Mouse (Mus musculus) urinary bladder, postnatal 10 days (tissue): ENCODE results near the gene Efcab11.
"Not testable (repeated sequence)": the region's sequence is repeated elsewhere in the genome, so short reads cannot be mapped to it uniquely, and the experiment has no call there.

Experiments used
- DNase-seq: peaks from one replicate; pipeline ENCODE4 v3.0.0; 2022; ENCODE audit warnings: low spot score

The Efcab11 gene

DNA sequence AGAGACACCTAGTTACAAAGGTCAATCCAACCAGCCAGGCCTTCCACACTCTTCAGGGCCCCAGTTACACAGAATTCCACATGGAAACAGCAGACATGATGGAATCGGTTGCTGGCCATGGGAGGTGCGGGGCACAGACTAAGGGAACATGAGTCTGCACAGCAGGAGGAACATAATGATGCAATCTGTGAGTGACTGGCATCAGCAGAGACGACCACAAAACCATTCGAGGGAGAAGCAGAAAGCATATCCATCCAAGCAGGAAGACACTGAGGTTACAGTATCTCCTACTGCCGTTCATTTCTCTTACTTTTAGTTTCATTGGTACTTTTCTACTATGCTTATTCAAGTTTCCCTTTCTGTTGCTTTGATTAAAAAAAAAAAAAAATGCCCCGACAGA lies 9.6 kb downstream of the Efcab11 start:
- DNase-seq = no peak

GRCm38 (mm10) chr12:99873443-99873842 lies 10.8 kb downstream of the Efcab11 start:
- DNase-seq = no peak

DNA sequence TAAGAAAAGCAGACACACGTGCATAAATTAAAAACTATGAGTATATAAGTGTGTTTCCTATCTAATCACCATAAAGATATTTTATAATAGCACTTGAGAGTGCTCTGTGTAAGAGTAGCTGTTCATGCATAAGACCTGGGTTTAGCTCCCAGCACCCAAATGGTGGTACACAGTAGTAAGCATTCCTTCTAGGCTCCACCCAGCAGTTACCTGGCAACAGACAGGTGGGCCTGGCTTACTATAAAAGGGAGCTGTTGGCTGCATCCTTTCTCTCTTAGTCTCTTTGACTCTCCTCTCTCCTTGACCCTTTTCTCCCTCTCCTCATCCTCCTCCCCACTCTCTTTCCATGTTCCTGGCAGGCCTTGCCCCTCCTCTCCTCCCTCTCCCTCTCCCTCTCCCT lies 15.4 kb downstream of the Efcab11 start:
- DNase-seq = no peak

DNA sequence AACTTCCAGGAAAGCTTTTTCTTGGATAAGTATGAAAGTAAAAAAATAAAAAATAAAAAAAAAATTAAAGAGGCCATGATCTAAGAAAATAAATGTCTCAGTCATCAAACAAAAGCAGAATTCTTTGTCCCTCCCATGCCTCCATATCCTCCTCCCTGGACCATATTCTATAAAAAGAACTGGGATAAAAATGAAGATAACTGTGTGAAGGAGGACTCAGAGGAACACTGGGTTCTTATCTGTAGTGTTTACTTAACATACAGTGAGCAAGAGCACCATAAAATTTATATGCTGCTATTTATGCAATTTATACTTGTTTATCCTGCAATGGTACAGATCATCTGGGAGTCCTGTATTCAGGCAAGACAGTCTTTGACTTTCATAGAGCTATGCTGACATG lies 19.6 kb downstream of the Efcab11 start:
- no peak for DNase-seq

DNA sequence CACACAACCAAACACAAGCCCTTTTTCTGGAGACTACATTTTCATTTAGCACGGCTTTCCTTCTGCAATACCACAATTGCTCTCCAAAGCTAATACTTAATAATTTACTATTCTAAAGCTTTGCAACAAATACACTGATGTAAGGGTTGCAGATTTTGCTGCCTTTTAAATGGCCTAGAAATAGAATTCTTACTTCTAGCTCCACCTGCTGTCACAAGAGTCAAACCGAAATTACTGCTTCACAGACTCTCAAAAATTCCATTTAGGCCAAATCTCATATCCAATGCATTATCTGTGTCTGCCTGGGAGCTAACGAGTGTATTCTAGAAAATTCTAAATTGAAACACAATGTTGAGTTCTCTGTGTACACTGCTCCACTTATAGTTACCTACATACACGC lies 23.3 kb downstream of the Efcab11 start:
- DNase-seq = no peak

DNA sequence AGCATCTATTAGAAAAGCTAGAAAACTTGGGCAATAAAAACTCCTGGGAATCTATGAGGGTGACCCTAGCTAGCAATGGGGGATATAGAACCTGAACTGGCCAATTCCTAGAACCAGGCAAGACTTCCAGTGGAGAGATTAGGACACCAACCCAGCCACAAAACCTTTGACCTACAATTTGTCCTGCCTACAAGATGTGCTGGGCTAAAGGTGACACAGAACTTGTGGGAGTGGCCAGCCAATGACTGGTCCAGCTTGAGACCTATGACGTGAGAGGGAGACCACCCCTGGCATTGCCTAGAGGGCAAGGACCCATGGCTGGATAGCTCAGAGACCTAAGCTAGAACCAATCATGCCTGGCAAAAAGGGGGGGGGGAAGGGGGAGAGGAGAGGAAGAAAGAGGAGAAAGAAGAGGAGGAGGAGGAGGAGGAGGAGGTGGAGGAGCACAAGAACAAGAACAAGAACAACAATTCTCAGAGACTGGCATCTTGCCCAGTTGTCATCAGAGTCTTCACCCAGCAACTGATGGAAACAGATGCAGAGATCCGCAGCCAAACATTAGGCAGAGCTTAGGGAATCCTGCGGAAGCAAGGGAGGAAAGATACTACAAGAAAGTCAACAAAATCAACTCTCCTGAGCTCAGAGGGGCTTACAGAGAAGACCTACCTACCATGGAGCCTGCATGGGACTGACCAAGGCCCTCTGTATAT lies 24.7 kb downstream of the Efcab11 start:
- DNase-seq = no peak

DNA sequence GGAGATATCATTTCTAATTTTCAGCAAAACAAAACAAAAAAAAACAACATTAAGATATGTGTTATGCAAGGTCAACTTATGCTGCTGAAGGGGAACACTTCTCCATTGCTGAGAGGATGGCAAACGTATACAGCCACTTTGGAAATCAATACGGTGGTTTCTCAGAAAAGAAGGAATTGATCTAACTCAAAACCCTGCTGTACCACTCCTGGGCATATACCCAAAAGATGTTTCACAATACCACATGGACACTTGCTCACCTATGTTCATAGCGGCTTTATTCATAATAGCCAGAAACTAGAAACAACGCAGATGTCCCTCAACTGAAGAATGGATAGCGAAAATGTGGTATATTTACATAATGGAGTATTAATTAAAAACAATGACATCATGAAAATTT lies 25.6 kb downstream of the Efcab11 start:
- DNase-seq = no peak

GRCm38 (mm10) chr12:99856011-99856410 lies 28.2 kb downstream of the Efcab11 start:
- no peak for DNase-seq

GRCm38 (mm10) chr12:99853323-99854258 lies 30.6 kb downstream of the Efcab11 start:
- no peak for DNase-seq

DNA sequence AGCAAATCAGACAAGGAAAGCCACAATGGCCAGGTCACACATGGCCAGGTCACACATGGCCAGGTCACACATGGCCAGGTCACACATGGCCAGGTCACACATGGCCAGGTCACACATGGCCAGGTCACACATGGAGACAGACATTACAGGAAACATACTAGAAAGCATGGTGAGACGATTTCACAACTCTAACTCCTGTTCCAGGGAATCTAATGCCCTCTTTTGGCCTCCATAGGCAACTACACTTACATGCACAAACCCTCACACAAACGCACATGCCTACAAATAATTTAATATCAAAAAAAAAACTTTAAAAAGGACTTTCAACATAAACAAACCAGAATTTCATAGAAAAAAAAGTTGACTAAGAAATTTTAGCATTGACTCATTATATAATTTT lies 34.2 kb downstream of the Efcab11 start:
- DNase-seq = no peak

DNA sequence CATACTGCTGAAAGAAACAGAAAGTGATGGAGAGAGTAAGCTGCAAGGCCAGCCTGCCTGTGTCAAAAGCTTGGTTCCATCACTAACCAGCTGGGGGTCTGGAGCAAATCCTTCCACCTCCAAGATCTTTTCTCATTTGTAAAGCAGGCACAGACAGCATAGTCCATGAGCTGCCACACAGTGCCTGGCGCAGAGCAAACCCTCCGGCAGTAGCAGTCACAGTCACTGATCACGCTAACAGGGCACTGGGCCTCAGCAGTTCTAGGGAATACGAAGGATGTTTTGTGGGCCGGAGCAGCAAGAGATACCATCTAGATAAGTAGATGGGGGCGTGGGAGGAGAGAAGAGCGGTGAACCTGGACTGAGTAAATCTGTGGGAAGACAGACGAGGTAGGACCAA lies 39.3 kb downstream of the Efcab11 start:
- DNase-seq = no peak

DNA sequence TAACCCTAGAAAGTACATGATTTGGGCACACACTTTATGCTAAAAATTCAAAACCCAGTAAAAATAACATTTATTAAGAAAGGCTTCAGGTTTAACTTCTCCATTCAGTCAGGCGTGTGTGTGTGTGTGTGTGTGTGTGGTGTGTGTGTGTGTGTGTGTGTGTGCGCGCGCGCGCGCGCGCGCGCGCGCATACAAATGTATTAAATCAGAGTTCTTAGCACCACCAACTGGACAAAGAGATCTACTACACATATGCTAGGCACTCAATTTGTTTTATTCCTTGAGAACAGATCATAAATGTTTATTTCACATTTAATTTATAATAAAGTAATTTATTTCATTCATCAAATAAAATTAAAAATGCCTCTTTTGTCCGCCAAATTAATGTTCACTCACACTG lies 45.5 kb downstream of the Efcab11 start:
- DNase-seq = no peak

DNA sequence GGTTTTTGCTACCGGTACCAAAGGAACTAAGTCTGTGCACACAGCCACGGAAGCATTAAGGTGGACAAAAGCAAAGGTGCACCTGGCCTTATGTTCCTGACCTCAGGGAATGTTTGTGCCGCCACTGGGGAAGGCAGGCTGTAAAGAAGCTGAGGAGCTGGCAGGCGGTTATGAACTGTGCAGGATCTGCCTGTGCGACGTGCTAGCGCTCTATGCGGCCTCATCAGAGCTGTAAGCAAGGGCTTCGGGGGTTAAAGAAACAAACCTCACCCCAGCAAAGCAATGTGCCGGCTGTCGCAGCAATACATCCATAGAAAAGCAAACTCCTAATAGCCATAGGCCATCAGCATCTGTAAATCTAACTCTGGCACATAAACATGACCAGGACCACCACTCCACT lies 46.1 kb downstream of the Efcab11 start:
- no peak for DNase-seq

GRCm38 (mm10) chr12:99837528-99837927 lies 46.7 kb downstream of the Efcab11 start:
- DNase-seq = no peak

GRCm38 (mm10) chr12:99836404-99837131 lies 47.7 kb downstream of the Efcab11 start:
- DNase-seq = no peak

DNA sequence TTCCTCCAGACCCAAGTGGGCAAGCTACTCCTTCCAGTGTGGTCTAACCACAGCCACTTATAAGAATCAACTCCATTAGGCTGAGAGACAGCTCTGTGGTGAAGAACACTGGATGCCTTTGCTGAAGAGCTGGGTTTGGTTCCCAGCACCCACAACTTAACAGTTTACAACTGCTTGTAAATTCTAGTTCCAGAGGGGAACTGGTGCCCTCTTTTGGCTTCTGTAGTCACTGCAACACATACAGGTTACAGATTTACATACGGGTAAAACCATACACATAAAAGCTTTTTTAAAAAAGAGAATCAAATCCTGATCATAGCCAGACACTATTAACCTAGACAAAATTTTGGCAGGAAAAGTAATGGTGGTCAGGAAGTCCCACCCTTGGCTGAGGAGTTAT lies 50.8 kb downstream of the Efcab11 start:
- DNase-seq = no peak

- no peak for DNase-seq
These were observed 61.6 kb downstream of the Efcab11 start for GRCm38 (mm10) chr12:99822591-99822990.

- no peak for DNase-seq
These were observed 62.8 kb downstream of the Efcab11 start for GRCm38 (mm10) chr12:99821309-99821934.

GRCm38 (mm10) chr12:99819186-99819974 lies 64.9 kb downstream of the Efcab11 start:
- no peak for DNase-seq

DNA sequence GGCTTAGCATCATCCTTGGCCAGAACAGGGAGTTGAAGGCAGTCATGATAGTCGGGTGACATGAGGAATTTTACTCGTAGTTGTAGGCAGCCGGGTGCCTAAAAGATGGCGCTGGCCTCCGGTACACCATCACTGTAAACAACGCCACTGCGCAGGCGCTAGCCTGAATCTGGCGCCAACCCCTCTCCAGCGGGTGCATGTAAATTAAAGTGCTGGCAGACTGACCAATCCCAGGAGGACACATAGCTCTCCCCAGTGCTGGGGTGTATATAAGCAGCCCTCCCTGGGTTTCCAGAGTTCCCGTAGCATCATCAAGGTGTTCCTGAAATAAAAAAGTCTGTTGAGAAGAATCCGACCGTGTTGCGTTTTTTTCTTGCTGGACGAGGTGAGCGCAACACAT lies 66.2 kb downstream of the Efcab11 start:
- not testable (repeated sequence) for DNase-seq

DNA sequence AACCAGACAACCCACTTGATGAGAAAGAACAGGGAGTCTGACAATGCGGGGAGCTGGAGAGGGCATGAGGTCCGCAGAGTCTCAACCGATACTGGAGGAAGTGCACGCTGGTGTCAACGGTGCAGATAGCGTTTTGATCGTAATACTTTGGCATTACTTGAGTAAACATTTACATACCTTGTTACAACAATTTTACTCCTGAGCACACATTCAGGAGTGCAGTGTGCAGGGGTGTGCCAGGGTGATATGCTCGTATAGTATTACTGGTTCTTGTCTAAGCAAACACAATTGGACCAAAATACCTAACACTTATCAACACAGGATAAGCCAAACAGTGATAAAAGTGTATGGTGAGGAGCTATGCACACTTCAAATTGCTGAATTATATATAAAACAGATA lies 69.0 kb downstream of the Efcab11 start:
- DNase-seq = no peak
